Mouse (Mus musculus): ENCODE results near the gene Sbk2. TPM values are rescaled to one million over a fixed set of nuclear protein-coding genes. Genes with fewer than 3 reads are reported as not detected.

Sbk2 gene
- total and polyA plus RNA-seq, 3 experiments, result 0.10 to 0.30 TPM; not detected in 1

DNA sequence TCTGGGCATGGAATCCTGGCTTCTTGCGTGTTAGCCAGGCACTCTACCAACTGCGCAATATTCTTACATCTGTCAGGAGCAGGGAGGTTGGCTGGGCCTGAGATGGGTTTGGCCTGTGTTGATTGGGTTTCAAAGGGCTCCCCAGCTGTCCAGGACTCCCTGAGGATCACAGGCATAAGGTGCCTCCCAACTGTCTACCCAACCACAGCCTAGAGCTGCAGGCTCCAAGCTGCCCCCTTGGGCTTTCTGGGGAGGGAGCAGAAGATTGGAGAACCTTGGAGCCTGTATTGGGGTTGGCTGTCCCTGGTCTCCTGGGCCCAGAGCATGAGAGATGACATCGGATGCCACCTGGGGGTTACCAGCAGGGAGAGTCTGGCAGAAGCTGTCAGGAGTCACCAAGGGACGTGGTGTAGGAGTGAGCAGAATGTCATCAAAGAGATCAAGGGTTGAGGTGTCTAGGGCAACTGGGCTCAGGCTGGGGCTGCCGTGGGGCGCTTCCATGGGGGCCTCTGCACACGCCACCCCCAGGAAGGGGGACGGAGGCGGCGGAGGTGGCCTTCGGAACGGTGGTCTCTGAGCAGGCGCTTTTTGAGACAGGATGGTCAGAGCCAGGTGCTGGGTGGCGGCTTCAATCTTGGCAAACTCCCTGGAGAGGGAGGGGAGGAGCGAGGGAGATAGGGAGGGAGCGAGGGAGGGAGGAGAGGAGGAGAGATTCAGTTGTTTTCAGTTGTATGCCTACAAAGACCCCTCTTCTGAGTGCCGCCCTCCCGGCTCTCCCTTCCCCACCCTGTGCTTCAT lies 65.2 kb downstream of the Sbk2 start:
- no peaks in the 10 kb centered on the region for H3K27me3 ChIP-seq (replicated peaks)
- H3K9me3 ChIP-seq (replicated peaks; ENCODE audit: low read length), result peaks cover 3% of the 10 kb centered on the region
- H3K27ac ChIP-seq (ENCODE audit: insufficient read depth, low read depth), result no peak overlapping the region
- H3K4me2 ChIP-seq (ENCODE audit: insufficient read depth, low read depth, poor library complexity, severe bottlenecking), result no peak overlapping the region
- H3K79me2 ChIP-seq (replicated peaks; ENCODE audit: control insufficient read depth, extremely low read depth, insufficient read depth, poor library complexity, severe bottlenecking), result no peaks in the 10 kb centered on the region
- dilution Hi-C loops (cut with MboI; ENCODE audit: extremely low pct_ligation_motif_present, extremely low pct_unique_long_range_greater_than_20kb, low sequenced_read_pairs), result no loop called here
- H3K4me1 ChIP-seq (ENCODE audit: control insufficient read depth in 1 of 2, insufficient read depth in 2 of 2), result no peaks in the 10 kb centered on the region
- no peak overlapping the region for H3K4me3 ChIP-seq (replicated peaks in 1 of 3; ENCODE audit: low read depth in 2 of 3, low read length in 2 of 3, poor library complexity in 1 of 3)
- in situ Hi-C loops (cut with MboI; ENCODE audit: low pct_ligation_motif_present, low pct_unique_long_range_greater_than_20kb, low sequenced_read_pairs), result no loop called here
- TF ChIP-seq E2F4 (IDR thresholded peaks at IDR 0.05; ENCODE audit: insufficient replicate concordance, low read depth, low read length), result no peak
- no peak for TF ChIP-seq SIN3A (IDR thresholded peaks at IDR 0.05; ENCODE audit: low read length)
- peaks cover 0 to 29% of the 10 kb centered on the region in 2 experiments for H3K36me3 ChIP-seq (replicated peaks in 1 of 2; ENCODE audit: control insufficient read depth in 1 of 2, insufficient read depth in 1 of 2, low read length in 1 of 2)
- no peak overlapping the region for H3K9ac ChIP-seq (ENCODE audit: insufficient read depth, low read depth)
- DNase-seq (ENCODE audit: extremely low read depth), result no peak

DNA sequence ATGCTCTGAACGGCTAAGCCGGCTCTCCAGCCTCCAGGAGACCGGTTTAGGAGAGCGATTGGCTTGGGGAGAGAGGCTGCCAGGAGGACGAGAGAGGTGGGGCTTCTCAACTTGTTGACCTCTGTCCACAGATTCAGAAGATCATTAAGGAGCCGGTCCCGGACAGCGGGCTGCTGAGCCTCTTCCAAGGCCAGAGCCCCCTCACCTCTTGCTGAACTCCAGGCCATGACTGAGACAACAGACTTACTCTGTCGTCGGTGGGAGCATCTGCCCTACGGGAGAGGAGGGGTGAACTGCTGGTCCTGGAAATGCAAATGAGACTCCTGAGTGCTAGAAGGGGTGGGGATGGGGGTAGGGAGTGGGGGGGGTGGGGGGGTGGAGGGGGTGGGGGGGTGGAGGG lies 69.0 kb downstream of the Sbk2 start:
- no peak overlapping the region for H3K9ac ChIP-seq (ENCODE audit: insufficient read depth, low read depth)
- H3K9me3 ChIP-seq (replicated peaks; ENCODE audit: low read length), result no peaks in the 10 kb centered on the region
- in situ Hi-C loops (cut with MboI; ENCODE audit: low pct_ligation_motif_present, low pct_unique_long_range_greater_than_20kb, low sequenced_read_pairs), result no loop called here
- H3K79me2 ChIP-seq (replicated peaks; ENCODE audit: control insufficient read depth, extremely low read depth, insufficient read depth, poor library complexity, severe bottlenecking), result no peaks in the 10 kb centered on the region
- H3K36me3 ChIP-seq (replicated peaks in 1 of 2; ENCODE audit: control insufficient read depth in 1 of 2, insufficient read depth in 1 of 2, low read length in 1 of 2), result peaks cover 4 to 54% of the 10 kb centered on the region in 2 experiments
- H3K4me1 ChIP-seq (ENCODE audit: control insufficient read depth in 1 of 2, insufficient read depth in 2 of 2), result no peaks in the 10 kb centered on the region
- no peak overlapping the region for H3K4me3 ChIP-seq (replicated peaks in 1 of 3; ENCODE audit: low read depth in 2 of 3, low read length in 2 of 3, poor library complexity in 1 of 3)
- no peak for DNase-seq (ENCODE audit: extremely low read depth)
- no peak overlapping the region for H3K27ac ChIP-seq (ENCODE audit: insufficient read depth, low read depth)
- H3K27me3 ChIP-seq (replicated peaks), result no peaks in the 10 kb centered on the region
- dilution Hi-C loops (cut with MboI; ENCODE audit: extremely low pct_ligation_motif_present, extremely low pct_unique_long_range_greater_than_20kb, low sequenced_read_pairs), result no loop called here
- TF ChIP-seq CHD1 (IDR thresholded peaks at IDR 0.05; ENCODE audit: low read depth, low read length), result no peak
- TF ChIP-seq POLR2AphosphoS2 (IDR thresholded peaks at IDR 0.05; ENCODE audit: low read depth, low read length), result no peak
- no peak for TF ChIP-seq MAFK (IDR thresholded peaks at IDR 0.05; ENCODE audit: insufficient replicate concordance, low read length)
- TF ChIP-seq ETS1 (conservative IDR thresholded peaks at IDR 0.05; ENCODE audit: low read depth, low read length), result no peak
- TF ChIP-seq EP300 (IDR thresholded peaks at IDR 0.05; ENCODE audit: low read length), result no peak
- no peak for TF ChIP-seq ZNF384 (IDR thresholded peaks at IDR 0.05; ENCODE audit: low read depth, low read length)
- TF ChIP-seq JUN (IDR thresholded peaks at IDR 0.05; ENCODE audit: insufficient read depth, low read depth, low read length), result no peak
- TF ChIP-seq MAZ (IDR thresholded peaks at IDR 0.05; ENCODE audit: low read depth, low read length), result no peak
- no peak for TF ChIP-seq MEF2A (IDR thresholded peaks at IDR 0.05; ENCODE audit: borderline replicate concordance, low read depth, low read length)
- TF ChIP-seq ZC3H11A (IDR thresholded peaks at IDR 0.05; ENCODE audit: low read depth, low read length), result no peak
- no peak for TF ChIP-seq KAT2A (IDR thresholded peaks at IDR 0.05; ENCODE audit: insufficient replicate concordance, low read length)
- TF ChIP-seq SMC3 (IDR thresholded peaks at IDR 0.05; ENCODE audit: low read depth, low read length), result no peak
- TF ChIP-seq CTCF (conservative IDR thresholded peaks at IDR 0.05 in 1 of 2, IDR thresholded peaks at IDR 0.05 in 1 of 2; ENCODE audit: low read depth in 2 of 2, low read length in 2 of 2), result no peak
- H3K4me2 ChIP-seq (ENCODE audit: insufficient read depth, low read depth, poor library complexity, severe bottlenecking), result no peak overlapping the region

Other genes starting within 250 kb of the Sbk2 start
Only the 20 nearest of the 32 such genes appear.
- gene Ube2s, start 151.8 kb downstream of the Sbk2 start, total RNA-seq (2012; rRNA removed), result 238 and 304 TPM in 2 replicates
- gene Ube2s, start 151.8 kb downstream of the Sbk2 start, total RNA-seq (2014; rRNA removed), result 707 and 825 TPM in 2 replicates
- 392 and 452 TPM in 2 replicates for gene Ube2s, start 151.8 kb downstream of the Sbk2 start, polyA plus RNA-seq (2012; ENCODE audit: insufficient read length, low read depth)
- not detected in 2 replicates for gene Shisa7, start 119.7 kb downstream of the Sbk2 start, total RNA-seq (2012; rRNA removed)
- not detected in 2 replicates for gene Shisa7, start 119.7 kb downstream of the Sbk2 start, total RNA-seq (2014; rRNA removed)
- not detected in 2 replicates for gene Shisa7, start 119.7 kb downstream of the Sbk2 start, polyA plus RNA-seq (2012; ENCODE audit: insufficient read length, low read depth)
- gene Isoc2b, start 94.1 kb downstream of the Sbk2 start, total RNA-seq (2012; rRNA removed), result 10.8 and 19.5 TPM in 2 replicates
- 10.0 and 10.2 TPM in 2 replicates for gene Isoc2b, start 94.1 kb downstream of the Sbk2 start, total RNA-seq (2014; rRNA removed)
- 3.9 and 4.7 TPM in 2 replicates for gene Isoc2b, start 94.1 kb downstream of the Sbk2 start, polyA plus RNA-seq (2012; ENCODE audit: insufficient read length, low read depth)
- 15.3 and 15.4 TPM in 2 replicates for gene Isoc2a, start 87.3 kb downstream of the Sbk2 start, total RNA-seq (2012; rRNA removed)
- 8.4 and 8.6 TPM in 2 replicates for gene Isoc2a, start 87.3 kb downstream of the Sbk2 start, total RNA-seq (2014; rRNA removed)
- gene Isoc2a, start 87.3 kb downstream of the Sbk2 start, polyA plus RNA-seq (2012; ENCODE audit: insufficient read length, low read depth), result 12.9 and 19.0 TPM in 2 replicates
- gene Gm36210, start 57.9 kb downstream of the Sbk2 start, total RNA-seq (2012; rRNA removed), result 0.17 TPM in 1 of 2 replicates, not detected in the other
- not detected in 2 replicates for gene Gm36210, start 57.9 kb downstream of the Sbk2 start, total RNA-seq (2014; rRNA removed)
- gene Gm36210, start 57.9 kb downstream of the Sbk2 start, polyA plus RNA-seq (2012; ENCODE audit: insufficient read length, low read depth), result 0.90 and 1.4 TPM in 2 replicates
- gene Zfp628, start 49.2 kb downstream of the Sbk2 start, total RNA-seq (2012; rRNA removed), result 1.9 and 2.2 TPM in 2 replicates
- gene Zfp628, start 49.2 kb downstream of the Sbk2 start, total RNA-seq (2014; rRNA removed), result 0.42 and 0.87 TPM in 2 replicates
- 7.1 and 9.4 TPM in 2 replicates for gene Zfp628, start 49.2 kb downstream of the Sbk2 start, polyA plus RNA-seq (2012; ENCODE audit: insufficient read length, low read depth)
- gene Nat14, start 42.4 kb downstream of the Sbk2 start, total RNA-seq (2012; rRNA removed), result 0.63 and 1.3 TPM in 2 replicates
- 0.27 and 0.88 TPM in 2 replicates for gene Nat14, start 42.4 kb downstream of the Sbk2 start, total RNA-seq (2014; rRNA removed)
- gene Nat14, start 42.4 kb downstream of the Sbk2 start, polyA plus RNA-seq (2012; ENCODE audit: insufficient read length, low read depth), result 0.97 and 1.7 TPM in 2 replicates
- gene Ssc5d, start 38.6 kb downstream of the Sbk2 start, total RNA-seq (2012; rRNA removed), result 0.13 and 0.30 TPM in 2 replicates
- gene Ssc5d, start 38.6 kb downstream of the Sbk2 start, total RNA-seq (2014; rRNA removed), result 0.08 and 0.09 TPM in 2 replicates
- gene Ssc5d, start 38.6 kb downstream of the Sbk2 start, polyA plus RNA-seq (2012; ENCODE audit: insufficient read length, low read depth), result 1.5 and 1.6 TPM in 2 replicates
- not detected in 2 replicates for gene Sbk3, start 6.8 kb upstream of the Sbk2 start, total RNA-seq (2012; rRNA removed)
- not detected in 2 replicates for gene Sbk3, start 6.8 kb upstream of the Sbk2 start, total RNA-seq (2014; rRNA removed)
- not detected in 2 replicates for gene Sbk3, start 6.8 kb upstream of the Sbk2 start, polyA plus RNA-seq (2012; ENCODE audit: insufficient read length, low read depth)
- gene Zfp579, start 31.8 kb upstream of the Sbk2 start, total RNA-seq (2012; rRNA removed), result 2.8 and 3.4 TPM in 2 replicates
- 1.0 and 1.1 TPM in 2 replicates for gene Zfp579, start 31.8 kb upstream of the Sbk2 start, total RNA-seq (2014; rRNA removed)
- 8.5 and 11.3 TPM in 2 replicates for gene Zfp579, start 31.8 kb upstream of the Sbk2 start, polyA plus RNA-seq (2012; ENCODE audit: insufficient read length, low read depth)
- gene Zfp524, start 50.0 kb upstream of the Sbk2 start, total RNA-seq (2012; rRNA removed), result 7.9 and 8.4 TPM in 2 replicates
- gene Zfp524, start 50.0 kb upstream of the Sbk2 start, total RNA-seq (2014; rRNA removed), result 3.1 and 4.4 TPM in 2 replicates
- gene Zfp524, start 50.0 kb upstream of the Sbk2 start, polyA plus RNA-seq (2012; ENCODE audit: insufficient read length, low read depth), result 2.3 and 2.8 TPM in 2 replicates
- gene Fiz1, start 50.3 kb upstream of the Sbk2 start, total RNA-seq (2012; rRNA removed), result 23.7 and 24.3 TPM in 2 replicates
- gene Fiz1, start 50.3 kb upstream of the Sbk2 start, total RNA-seq (2014; rRNA removed), result 13.5 and 18.4 TPM in 2 replicates
- gene Fiz1, start 50.3 kb upstream of the Sbk2 start, polyA plus RNA-seq (2012; ENCODE audit: insufficient read length, low read depth), result 37.1 and 40.8 TPM in 2 replicates
- not detected in 2 replicates for gene Gm44973, start 51.1 kb upstream of the Sbk2 start, total RNA-seq (2012; rRNA removed)
- gene Gm44973, start 51.1 kb upstream of the Sbk2 start, total RNA-seq (2014; rRNA removed), result 1.3 and 2.1 TPM in 2 replicates
- gene Gm44973, start 51.1 kb upstream of the Sbk2 start, polyA plus RNA-seq (2012; ENCODE audit: insufficient read length, low read depth), result 5.2 and 6.3 TPM in 2 replicates
- 10.9 and 12.3 TPM in 2 replicates for gene Zfp865, start 56.0 kb upstream of the Sbk2 start, total RNA-seq (2012; rRNA removed)
- 3.7 and 4.0 TPM in 2 replicates for gene Zfp865, start 56.0 kb upstream of the Sbk2 start, total RNA-seq (2014; rRNA removed)
- gene Zfp865, start 56.0 kb upstream of the Sbk2 start, polyA plus RNA-seq (2012; ENCODE audit: insufficient read length, low read depth), result 18.3 and 21.0 TPM in 2 replicates
- gene Ccdc106, start 56.1 kb upstream of the Sbk2 start, total RNA-seq (2012; rRNA removed), result 0.46 and 0.81 TPM in 2 replicates
- gene Ccdc106, start 56.1 kb upstream of the Sbk2 start, total RNA-seq (2014; rRNA removed), result 0.30 and 0.52 TPM in 2 replicates
- not detected in 2 replicates for gene Ccdc106, start 56.1 kb upstream of the Sbk2 start, polyA plus RNA-seq (2012; ENCODE audit: insufficient read length, low read depth)
- gene 4632433K11Rik, start 69.7 kb upstream of the Sbk2 start, total RNA-seq (2012; rRNA removed), result not detected in 2 replicates
- gene 4632433K11Rik, start 69.7 kb upstream of the Sbk2 start, total RNA-seq (2014; rRNA removed), result not detected in 2 replicates
- gene 4632433K11Rik, start 69.7 kb upstream of the Sbk2 start, polyA plus RNA-seq (2012; ENCODE audit: insufficient read length, low read depth), result not detected in 2 replicates
- 1.0 and 1.5 TPM in 2 replicates for gene Zfp784, start 74.0 kb upstream of the Sbk2 start, total RNA-seq (2012; rRNA removed)
- 0.72 and 1.1 TPM in 2 replicates for gene Zfp784, start 74.0 kb upstream of the Sbk2 start, total RNA-seq (2014; rRNA removed)
- gene Zfp784, start 74.0 kb upstream of the Sbk2 start, polyA plus RNA-seq (2012; ENCODE audit: insufficient read length, low read depth), result 0.53 and 1.4 TPM in 2 replicates
- 1.6 and 2.6 TPM in 2 replicates for gene Zfp580, start 87.1 kb upstream of the Sbk2 start, total RNA-seq (2012; rRNA removed)
- 1.2 TPM in 2 replicates for gene Zfp580, start 87.1 kb upstream of the Sbk2 start, total RNA-seq (2014; rRNA removed)
- 9.4 and 15.6 TPM in 2 replicates for gene Zfp580, start 87.1 kb upstream of the Sbk2 start, polyA plus RNA-seq (2012; ENCODE audit: insufficient read length, low read depth)
- gene U2af2, start 97.7 kb upstream of the Sbk2 start, total RNA-seq (2012; rRNA removed), result 295 and 358 TPM in 2 replicates
- 282 and 293 TPM in 2 replicates for gene U2af2, start 97.7 kb upstream of the Sbk2 start, total RNA-seq (2014; rRNA removed)
- 449 and 469 TPM in 2 replicates for gene U2af2, start 97.7 kb upstream of the Sbk2 start, polyA plus RNA-seq (2012; ENCODE audit: insufficient read length, low read depth)
- gene Epn1, start 115.8 kb upstream of the Sbk2 start, total RNA-seq (2012; rRNA removed), result 68.9 and 72.9 TPM in 2 replicates
- 41.9 and 46.8 TPM in 2 replicates for gene Epn1, start 115.8 kb upstream of the Sbk2 start, total RNA-seq (2014; rRNA removed)
- gene Epn1, start 115.8 kb upstream of the Sbk2 start, polyA plus RNA-seq (2012; ENCODE audit: insufficient read length, low read depth), result 97.2 and 101 TPM in 2 replicates